Mouse (Mus musculus): ENCODE results near the gene Adgrv1. TPM values are rescaled to one million over a fixed set of nuclear protein-coding genes. Genes with fewer than 3 reads are reported as not detected.

The Adgrv1 gene
- 0.15 and 0.39 TPM in 2 replicates for polyA plus RNA-seq (2012)

GRCm38 (mm10) chr13:81632720-81633415 lies at the start of gene Adgrv1:
TSS of gene Adgrv1 (minus strand) at chr13:81633154.

GRCm38 (mm10) chr13:81657351-81658052 lies 24.5 kb upstream of the Adgrv1 start, which contains the start of gene Lysmd3:
TSS of gene Lysmd3 (plus strand) at chr13:81657663.

Other genes starting within 250 kb of the Adgrv1 start
- 2.8 and 3.8 TPM in 2 replicates for gene Lysmd3, start 24.5 kb upstream of the Adgrv1 start, polyA plus RNA-seq (2012)
- gene Polr3g, start 77.9 kb upstream of the Adgrv1 start, polyA plus RNA-seq (2012), result 0.90 and 1.4 TPM in 2 replicates
- 0.47 and 1.1 TPM in 2 replicates for gene Mblac2, start 78.2 kb upstream of the Adgrv1 start, polyA plus RNA-seq (2012)
- gene Cetn3, start 149.9 kb upstream of the Adgrv1 start, polyA plus RNA-seq (2012), result 8.4 and 9.7 TPM in 2 replicates